ENCODE assay signal across 24 mouse cellular contexts in the genomic region with DNA sequence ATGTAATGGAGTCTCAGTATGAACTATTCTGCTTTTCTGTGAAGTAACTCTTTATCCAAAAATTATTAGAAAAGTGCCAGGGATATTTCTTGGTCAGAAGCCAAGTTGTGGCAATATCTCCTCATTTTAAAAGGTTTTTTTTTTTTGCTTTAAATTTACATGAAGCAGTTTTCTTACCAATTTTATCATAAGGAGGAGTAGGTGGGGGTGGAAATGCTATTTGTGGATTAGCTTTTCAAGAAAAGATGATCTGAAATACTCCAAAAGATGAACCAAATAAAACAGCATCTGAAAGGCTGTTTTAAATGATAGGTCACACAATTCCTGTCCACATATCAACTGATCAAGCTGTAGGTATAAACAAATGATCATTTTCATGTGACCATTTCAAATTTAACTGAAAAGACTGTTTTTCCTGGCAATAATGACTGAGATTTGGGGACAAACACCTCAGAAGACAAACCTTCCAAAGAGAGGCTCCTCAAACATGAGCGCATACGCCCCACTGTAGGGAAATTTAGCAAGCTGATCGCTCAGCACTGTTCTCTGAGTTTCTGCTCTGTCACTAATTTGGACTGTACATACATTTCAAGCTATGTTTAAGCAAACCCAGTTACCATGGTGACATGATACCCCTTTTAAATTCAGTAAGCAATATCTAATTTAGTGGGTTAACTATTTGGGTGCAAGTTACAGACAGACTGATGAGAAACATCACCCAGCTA.
"Had no signal": no experiment of that assay in that cellular context is flagged by ENCODE, and none has a peak within 500 bp of the region (broad histone marks: within the 10 kb centered on the region; RNA-seq: fewer than 3 reads in every experiment).

No protein-coding gene starts in this region.

- H3K9me3 ChIP-seq: megakaryocyte, embryonic 14.5 days; midbrain, embryonic 10.5 days; midbrain, embryonic 13.5 days; neural tube, embryonic 13.5 days had no signal

- H3K36me3 ChIP-seq: midbrain, embryonic 10.5 days; midbrain, embryonic 13.5 days; neural tube, embryonic 13.5 days had no signal

- H3K9ac ChIP-seq: liver, embryonic 14.5 days; liver, postnatal 0 days; lung, embryonic 14.5 days; midbrain, embryonic 13.5 days; neural tube, embryonic 13.5 days had no signal

- H3K27ac ChIP-seq: liver, embryonic 14.5 days; midbrain, embryonic 10.5 days; midbrain, embryonic 13.5 days; neural tube, embryonic 13.5 days; stomach, postnatal 0 days had no signal

- H3K27me3 ChIP-seq: megakaryocyte, embryonic 14.5 days; midbrain, embryonic 13.5 days; neural tube, embryonic 13.5 days had no signal

- H3K4me2 ChIP-seq: lung, embryonic 14.5 days; midbrain, embryonic 13.5 days; neural tube, embryonic 13.5 days had no signal

- H3K4me1 ChIP-seq: midbrain, embryonic 10.5 days; midbrain, embryonic 13.5 days; neural tube, embryonic 13.5 days had no signal

- DNase-seq: kidney, adult 18-20 months; kidney, adult 9 months; kidney, postnatal 14 days; kidney, postnatal 4 days; layer of hippocampus, postnatal 36 days; liver, postnatal 0 days; lung, embryonic 14.5 days; lung, postnatal 36 days; right cerebral cortex, adult 18-20 months; right cerebral cortex, postnatal 14 days; right cerebral cortex, postnatal 4 days; thymus, adult 2 months; thymus, postnatal 14 days; thymus, postnatal 4 days had no signal

- ATAC-seq: intestine, embryonic 16.5 days; liver, postnatal 0 days; lung, postnatal 0 days; midbrain, embryonic 13.5 days; midbrain, embryonic 16.5 days had no signal

- H3K4me3 ChIP-seq: megakaryocyte, embryonic 14.5 days; midbrain, embryonic 10.5 days; midbrain, embryonic 13.5 days; myocyte; neural tube, embryonic 13.5 days had no signal
